Mouse (Mus musculus): ENCODE results near the gene Gm20388. TPM values are rescaled to one million over a fixed set of nuclear protein-coding genes. Genes with fewer than 3 reads are reported as not detected.

The Gm20388 gene
- polyA plus RNA-seq, 1 experiment from 2014 or later = not detected

GRCm38 (mm10) chr8:122745022-122745749 lies 2834.5 kb downstream of the Gm20388 start:
- WGBS = 32% methylated on average over 17 of the region's 17 CpGs
- Histone ChIP-seq H3K9me3 (no peaks in the 10 kb centered on the region), H3K4me3 (peak overlapping the region; percentile 17; the same call in 1 of the 2 replicates), H3K36me3 (no peaks in the 10 kb centered on the region), H3K27ac (peak overlapping the region; percentile 66), H3K27me3 (peaks cover 74% of the 10 kb centered on the region), H3K9ac (0 out of 2 replicates have a peak overlapping the region, but pooled peaks have one; percentile 28), H3K4me1 (peaks cover 59% of the 10 kb centered on the region), H3K4me2 (peak overlapping the region; percentile 44)
- ATAC-seq (ENCODE audit: insufficient number of reproducible peaks, insufficient read depth, low FRiP score, low TSS enrichment, low read depth) = no peak

- 10% methylated on average over 16 of the region's 16 CpGs for WGBS
- Histone ChIP-seq H3K4me1 (peaks cover 57% of the 10 kb centered on the region), H3K27ac (peak overlapping the region; percentile 66), H3K36me3 (no peaks in the 10 kb centered on the region), H3K4me3 (peak overlapping the region; percentile 17; the same call in 1 of the 2 replicates), H3K9ac (peak overlapping the region; percentile 28; the same call in 1 of the 2 replicates), H3K27me3 (peaks cover 68% of the 10 kb centered on the region), H3K4me2 (peak overlapping the region; percentile 44), H3K9me3 (no peaks in the 10 kb centered on the region)
- no peak; the same call in 1 of the 2 replicates for ATAC-seq (ENCODE audit: insufficient number of reproducible peaks, insufficient read depth, low FRiP score, low TSS enrichment, low read depth)
Measured at GRCm38 (mm10) chr8:122745750-122746275, 2835.2 kb downstream of the Gm20388 start.

- H3K27me3 ChIP-seq = peaks cover 64% of the 10 kb centered on the region
- peak overlapping the region; percentile 44; the same call in 1 of the 2 replicates for H3K4me2 ChIP-seq
- no peaks in the 10 kb centered on the region for H3K9me3 ChIP-seq
- no peak for ATAC-seq (ENCODE audit: insufficient number of reproducible peaks, insufficient read depth, low FRiP score, low TSS enrichment, low read depth)
- H3K9ac ChIP-seq = peak overlapping the region; percentile 28; the same call in 1 of the 2 replicates
- no peaks in the 10 kb centered on the region for H3K36me3 ChIP-seq
- H3K4me3 ChIP-seq = no peak overlapping the region
- 46% methylated on average over 7 of the region's 7 CpGs for WGBS
- peak overlapping the region; percentile 62; the same call in 1 of the 2 replicates for H3K27ac ChIP-seq
- H3K4me1 ChIP-seq = peaks cover 57% of the 10 kb centered on the region
Measured at GRCm38 (mm10) chr8:122746439-122746838, 2835.8 kb downstream of the Gm20388 start.

- Histone ChIP-seq H3K4me2 (no peak overlapping the region), H3K4me1 (peaks cover 45% of the 10 kb centered on the region), H3K9me3 (no peaks in the 10 kb centered on the region), H3K4me3 (no peak overlapping the region), H3K27me3 (peaks cover 68% of the 10 kb centered on the region), H3K9ac (no peak overlapping the region), H3K36me3 (no peaks in the 10 kb centered on the region), H3K27ac (no peak overlapping the region)
- ATAC-seq (ENCODE audit: insufficient number of reproducible peaks, insufficient read depth, low FRiP score, low TSS enrichment, low read depth) = no peak
- whole genome bisulfite sequencing = 94% methylated on average over 1 of the region's 1 CpGs
Measured at GRCm38 (mm10) chr8:122747825-122748224, 2837.2 kb downstream of the Gm20388 start.

DNA sequence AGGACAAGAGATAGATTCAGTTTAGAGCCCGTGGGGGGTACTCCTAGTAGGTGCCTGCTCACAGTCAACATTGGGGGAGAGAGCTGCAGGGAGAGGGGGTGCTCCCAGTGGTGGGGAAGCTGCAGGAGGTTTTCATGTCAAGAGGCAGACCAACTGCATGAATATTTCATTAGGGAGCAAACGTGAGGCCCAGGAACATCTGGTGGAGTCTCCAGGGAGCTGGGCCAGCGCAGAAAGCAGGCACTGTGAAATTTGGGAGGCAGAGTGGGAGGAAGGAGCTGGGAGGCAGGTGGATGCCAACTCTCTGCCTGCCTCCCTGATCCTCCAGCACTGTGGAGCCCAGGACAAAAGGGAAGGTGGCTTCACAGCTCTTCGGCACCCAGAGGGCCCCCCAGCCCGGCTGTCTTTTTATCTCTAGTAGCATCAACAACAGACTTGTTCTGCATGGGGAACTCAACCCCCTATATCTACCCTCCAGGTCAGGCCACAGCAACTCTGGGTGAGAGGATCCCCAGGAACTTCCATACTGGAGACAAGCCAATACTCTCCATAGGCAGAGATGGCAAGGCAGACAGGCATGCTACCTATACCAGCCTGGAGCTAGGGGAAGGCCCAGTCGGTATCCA lies 2838.8 kb downstream of the Gm20388 start:
- Histone ChIP-seq H3K36me3 (no peaks in the 10 kb centered on the region), H3K9me3 (no peaks in the 10 kb centered on the region), H3K27me3 (peaks cover 59% of the 10 kb centered on the region), H3K9ac (no peak overlapping the region), H3K4me3 (no peak overlapping the region), H3K4me2 (no peak overlapping the region), H3K4me1 (peaks cover 42% of the 10 kb centered on the region), H3K27ac (no peak overlapping the region)
- 55% methylated on average over 6 of the region's 6 CpGs for WGBS
- ATAC-seq (ENCODE audit: insufficient number of reproducible peaks, insufficient read depth, low FRiP score, low TSS enrichment, low read depth) = no peak

- 76% methylated on average over 5 of the region's 5 CpGs for WGBS
Measured at GRCm38 (mm10) chr8:122751342-122751741, 2840.7 kb downstream of the Gm20388 start.

DNA sequence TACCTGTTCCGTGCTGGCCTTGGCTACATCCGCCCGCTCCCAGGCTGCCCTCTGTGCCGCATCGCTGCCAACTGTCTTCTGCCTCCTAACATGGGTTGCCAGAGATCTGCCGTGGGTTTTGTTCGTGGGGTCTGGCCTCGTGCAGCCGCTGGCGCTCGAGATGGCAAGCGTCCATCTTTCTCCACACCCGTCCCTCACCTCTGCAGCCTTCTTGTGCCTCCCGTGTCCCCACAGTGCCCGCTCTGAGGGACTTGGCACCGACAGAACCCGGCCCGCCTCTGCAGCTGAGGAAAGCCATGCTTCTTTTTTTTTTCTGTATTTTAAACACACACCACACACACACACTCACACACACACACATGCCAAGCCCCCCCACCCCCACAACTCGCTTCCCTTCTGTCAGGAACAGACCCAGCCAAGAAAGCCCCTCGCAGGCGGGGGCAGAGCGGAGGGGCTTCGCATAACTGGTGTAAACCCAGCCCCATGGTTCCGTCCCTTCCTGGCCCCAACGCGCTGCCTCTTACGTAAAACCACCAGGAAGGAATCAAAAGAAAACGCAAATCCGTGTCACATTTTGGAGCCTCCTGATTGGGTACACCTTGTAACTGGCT lies 2841.6 kb downstream of the Gm20388 start:
- WGBS = 83% methylated on average over 29 of the region's 29 CpGs
- H3K4me1 ChIP-seq = peaks cover 16% of the 10 kb centered on the region
- no peak for ATAC-seq (ENCODE audit: insufficient number of reproducible peaks, insufficient read depth, low FRiP score, low TSS enrichment, low read depth)

More at GRCm38 (mm10) chr8:122751342-122751741, 2840.7 kb downstream of the Gm20388 start:
- ATAC-seq (ENCODE audit: insufficient number of reproducible peaks, insufficient read depth, low FRiP score, low TSS enrichment, low read depth) = no peak
- Histone ChIP-seq H3K4me3 (no peak overlapping the region), H3K9me3 (no peaks in the 10 kb centered on the region), H3K27me3 (peaks cover 40% of the 10 kb centered on the region), H3K4me1 (peaks cover 24% of the 10 kb centered on the region), H3K27ac (no peak overlapping the region), H3K36me3 (no peaks in the 10 kb centered on the region), H3K4me2 (no peak overlapping the region), H3K9ac (no peak overlapping the region)

DNA sequence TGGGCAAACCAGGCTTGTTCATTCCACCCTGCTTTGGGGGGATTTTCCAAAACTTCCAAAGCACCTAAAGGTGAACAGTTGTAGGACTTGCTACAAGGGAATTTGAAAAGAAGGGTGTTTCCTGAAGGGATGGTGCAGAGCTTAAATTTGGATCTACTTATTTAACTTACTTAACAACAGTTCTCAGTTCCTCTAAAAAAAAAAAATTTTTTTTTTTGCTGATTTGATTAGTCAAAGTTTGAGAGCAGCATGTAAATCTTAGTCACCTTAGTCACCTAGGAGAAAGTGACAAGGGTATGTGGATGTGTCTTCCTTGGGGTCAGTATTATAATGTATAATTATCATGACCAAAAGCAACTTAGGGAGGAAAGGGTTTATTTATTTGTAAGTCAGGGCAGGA lies 2848.0 kb downstream of the Gm20388 start:
- Histone ChIP-seq H3K27me3 (peaks cover 19% of the 10 kb centered on the region), H3K4me2 (no peak overlapping the region), H3K9me3 (no peaks in the 10 kb centered on the region), H3K36me3 (no peaks in the 10 kb centered on the region), H3K4me3 (no peak overlapping the region), H3K9ac (no peak overlapping the region), H3K27ac (no peak overlapping the region), H3K4me1 (0 out of 2 replicates have a peak, but pooled peaks cover 8% of the 10 kb centered on the region)
- ATAC-seq (ENCODE audit: insufficient number of reproducible peaks, insufficient read depth, low FRiP score, low TSS enrichment, low read depth) = no peak

More for the DNA sequence above, 2841.6 kb downstream of the Gm20388 start:
- Histone ChIP-seq H3K27me3 (peaks cover 31% of the 10 kb centered on the region), H3K4me3 (no peak overlapping the region), H3K4me2 (no peak overlapping the region), H3K27ac (no peak overlapping the region), H3K9me3 (no peaks in the 10 kb centered on the region), H3K36me3 (no peaks in the 10 kb centered on the region), H3K9ac (no peak overlapping the region)

- no peak overlapping the region for H3K27ac ChIP-seq
- H3K27me3 ChIP-seq = peaks cover 19% of the 10 kb centered on the region
- no peak overlapping the region for H3K4me2 ChIP-seq
- ATAC-seq (ENCODE audit: insufficient number of reproducible peaks, insufficient read depth, low FRiP score, low TSS enrichment, low read depth) = no peak
- no peak overlapping the region for H3K9ac ChIP-seq
- no peaks in the 10 kb centered on the region for H3K9me3 ChIP-seq
- no peak overlapping the region for H3K4me3 ChIP-seq
- WGBS = 73% methylated on average over 7 of the region's 7 CpGs
- 0 out of 2 replicates have a peak, but pooled peaks cover 8% of the 10 kb centered on the region for H3K4me1 ChIP-seq
- H3K36me3 ChIP-seq = no peaks in the 10 kb centered on the region
Measured at GRCm38 (mm10) chr8:122760116-122760515, 2849.5 kb downstream of the Gm20388 start.

DNA sequence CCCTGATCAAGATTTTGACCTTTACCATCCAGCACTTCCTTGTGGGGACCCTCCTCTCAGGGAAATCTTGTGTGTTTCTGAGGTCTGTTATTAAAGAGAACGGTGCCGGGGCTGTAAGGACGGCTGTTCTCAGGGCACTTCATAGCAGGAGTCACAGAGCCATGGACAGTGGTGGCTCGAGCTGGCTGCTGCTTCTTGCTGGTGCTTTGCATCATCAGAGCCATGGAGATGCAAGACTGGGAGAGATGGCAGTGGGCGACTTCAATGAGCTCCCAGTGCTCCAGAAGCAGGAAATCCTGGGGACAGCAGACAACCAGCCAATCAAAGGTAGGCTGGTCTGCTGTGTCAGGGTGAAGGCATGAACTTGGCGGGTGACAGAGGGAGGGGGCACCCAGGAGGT lies 2850.5 kb downstream of the Gm20388 start:
- no peak overlapping the region for H3K4me3 ChIP-seq
- no peaks in the 10 kb centered on the region for H3K36me3 ChIP-seq
- peaks cover 19% of the 10 kb centered on the region for H3K27me3 ChIP-seq
- no peak overlapping the region for H3K9ac ChIP-seq
- H3K4me2 ChIP-seq = no peak overlapping the region
- no peaks in the 10 kb centered on the region for H3K9me3 ChIP-seq
- no peak for ATAC-seq (ENCODE audit: insufficient number of reproducible peaks, insufficient read depth, low FRiP score, low TSS enrichment, low read depth)
- WGBS = 69% methylated on average over 6 of the region's 6 CpGs
- 0 out of 2 replicates have a peak, but pooled peaks cover 8% of the 10 kb centered on the region for H3K4me1 ChIP-seq
- H3K27ac ChIP-seq = no peak overlapping the region

- 56% methylated on average over 12 of the region's 12 CpGs for WGBS
- no peak overlapping the region for H3K4me2 ChIP-seq
- H3K4me1 ChIP-seq = 0 out of 2 replicates have a peak, but pooled peaks cover 8% of the 10 kb centered on the region
- H3K36me3 ChIP-seq = no peaks in the 10 kb centered on the region
- H3K27ac ChIP-seq = no peak overlapping the region
- H3K9ac ChIP-seq = 0 out of 2 replicates have a peak overlapping the region, but pooled peaks have one; percentile 21
- no peak for ATAC-seq (ENCODE audit: insufficient number of reproducible peaks, insufficient read depth, low FRiP score, low TSS enrichment, low read depth)
- H3K4me3 ChIP-seq = no peak overlapping the region
- H3K9me3 ChIP-seq = no peaks in the 10 kb centered on the region
- peaks cover 31% of the 10 kb centered on the region for H3K27me3 ChIP-seq
Measured at GRCm38 (mm10) chr8:122762731-122763266, 2852.2 kb downstream of the Gm20388 start.
